Mouse (Mus musculus) cerebellum, adult 18-20 months (tissue): ENCODE data around the gene Hipk3.

ENCODE experiments used
- DNase-seq, 2 experiments: peaks; one replicate each; pipeline ENCODE4 v3.0.0; 2021

The Hipk3 gene

GRCm38 (mm10) chr2:104470536-104470935, 23.7 kb downstream of the Hipk3 start:
- no peak for DNase-seq

- DNase-seq, result no peak
Observed at GRCm38 (mm10) chr2:104468419-104468818, 25.8 kb downstream of the Hipk3 start.

- peak in 1 of 2 experiments; percentile 22 for DNase-seq
Observed at GRCm38 (mm10) chr2:104466908-104467616, 27.2 kb downstream of the Hipk3 start.

GRCm38 (mm10) chr2:104465639-104466430, 28.4 kb downstream of the Hipk3 start:
- no peak for DNase-seq

- DNase-seq, result no peak
Observed at GRCm38 (mm10) chr2:104460021-104460420, 34.2 kb downstream of the Hipk3 start.

- no peak for DNase-seq
Observed at GRCm38 (mm10) chr2:104458569-104459332, 35.5 kb downstream of the Hipk3 start.

GRCm38 (mm10) chr2:104457106-104457505, 37.1 kb downstream of the Hipk3 start:
- DNase-seq, result no peak

- DNase-seq, result no peak
Observed at GRCm38 (mm10) chr2:104450685-104451084, 43.6 kb downstream of the Hipk3 start.

GRCm38 (mm10) chr2:104449191-104449590, 45.1 kb downstream of the Hipk3 start:
- no peak for DNase-seq

GRCm38 (mm10) chr2:104448201-104448600, 46.0 kb downstream of the Hipk3 start:
- no peak for DNase-seq

- no peak for DNase-seq
Observed at GRCm38 (mm10) chr2:104446016-104446415, 48.2 kb downstream of the Hipk3 start.

- DNase-seq, result peak; percentile 63 to 72
Observed at GRCm38 (mm10) chr2:104444776-104445175, 49.5 kb downstream of the Hipk3 start.

- DNase-seq, result no peak
Observed at GRCm38 (mm10) chr2:104442341-104442740, 51.9 kb downstream of the Hipk3 start.

- no peak for DNase-seq
Observed at GRCm38 (mm10) chr2:104436226-104436625, 58.0 kb downstream of the Hipk3 start.

- no peak for DNase-seq
Observed at GRCm38 (mm10) chr2:104431067-104431466, 63.2 kb downstream of the Hipk3 start.

GRCm38 (mm10) chr2:104430566-104430965, 63.7 kb downstream of the Hipk3 start:
- peak; percentile 39 to 52 for DNase-seq

GRCm38 (mm10) chr2:104426112-104426511, 68.1 kb downstream of the Hipk3 start:
- peak; percentile 48 to 55 for DNase-seq

GRCm38 (mm10) chr2:104422230-104422629, 72.0 kb downstream of the Hipk3 start:
- peak in 1 of 2 experiments; percentile 42 for DNase-seq

- no peak for DNase-seq
Observed at GRCm38 (mm10) chr2:104420805-104421204, 73.4 kb downstream of the Hipk3 start.

- no peak for DNase-seq
Observed at GRCm38 (mm10) chr2:104419999-104420398, 74.2 kb downstream of the Hipk3 start.

GRCm38 (mm10) chr2:104419411-104419810, 74.8 kb downstream of the Hipk3 start:
- no peak for DNase-seq

GRCm38 (mm10) chr2:104413011-104413410, 81.2 kb downstream of the Hipk3 start:
- DNase-seq, result no peak

GRCm38 (mm10) chr2:104412496-104412895, 81.8 kb downstream of the Hipk3 start:
- DNase-seq, result no peak
